Mouse (Mus musculus) embryonic facial prominence, embryonic 15.5 days (tissue): Measurements from ENCODE around the gene Rnf152. TPM values are rescaled to one million over a fixed set of nuclear protein-coding genes. Genes with fewer than 3 reads are reported as not detected.

Experiments
- ATAC-seq: fragments of 200-750 bp; cut with Nextera tagmentation; 2 replicates; pipeline ENCODE4 v1.8.0; 2017; ENCODE audit warnings: low read depth, moderate TSS enrichment; ENCODE audit not compliant: insufficient number of reproducible peaks, low FRiP score, low TSS enrichment
- H3K27ac ChIP-seq: fragments of 300-500 bp; sonication (generic); replicated peaks from 2 replicates; pipeline ENCODE4 v1.5.1; 2015; ENCODE audit warnings: mild to moderate bottlenecking, inconsistent platforms
- H3K27me3 ChIP-seq: fragments of 300-500 bp; sonication (generic); 2 replicates; pipeline ENCODE4 v1.6.1; 2015; ENCODE audit warnings: inconsistent platforms
- H3K36me3 ChIP-seq: fragments of 300-500 bp; sonication (generic); 2 replicates; pipeline ENCODE4 v1.6.1; 2015; ENCODE audit warnings: mild to moderate bottlenecking, inconsistent platforms
- H3K4me1 ChIP-seq: fragments of 300-500 bp; sonication (generic); 2 replicates; pipeline ENCODE4 v1.6.1; 2015; ENCODE audit warnings: inconsistent platforms
- H3K4me2 ChIP-seq: fragments of 300-500 bp; sonication (generic); replicated peaks from 2 replicates; pipeline ENCODE4 v1.6.1; 2015; ENCODE audit warnings: mild to moderate bottlenecking, inconsistent platforms
- H3K4me3 ChIP-seq: fragments of 300-500 bp; sonication (generic); replicated peaks from 2 replicates; pipeline ENCODE4 v1.5.1; 2015; ENCODE audit warnings: mild to moderate bottlenecking, inconsistent platforms
- H3K9ac ChIP-seq: fragments of 300-500 bp; sonication (generic); 2 replicates; pipeline ENCODE4 v1.6.1; 2015; ENCODE audit warnings: inconsistent platforms
- H3K9me3 ChIP-seq: fragments of 300-500 bp; sonication (generic); replicated peaks from 2 replicates; pipeline ENCODE4 v1.6.1; 2016; ENCODE audit warnings: inconsistent platforms
- WGBS: fragments of 180-500 bp; shearing (Covaris S2); methylation state at CpG from one replicate; pipeline ENCODE4 v1.1.7; 2015; 5-methylcytosine and 5-hydroxymethylcytosine counted together
- polyA plus RNA-seq: library from polyadenylated mRNA; unstranded; fragments of >200 nt; fragmentation: Nextera tagmentation; extraction: Ambion mirVana; gene quantifications from 2 replicates; pipeline ENCODE4 v1.2.1, GENCODE M21; 2015

The Rnf152 gene
- polyA plus RNA-seq, 1 experiment from 2014 or later = 1.3 TPM

- Histone ChIP-seq H3K9ac (no peak overlapping the region), H3K9me3 (no peaks in the 10 kb centered on the region), H3K27ac (no peak overlapping the region), H3K4me3 (no peak overlapping the region), H3K4me2 (no peak overlapping the region), H3K27me3 (no peaks in the 10 kb centered on the region), H3K4me1 (no peaks in the 10 kb centered on the region), H3K36me3 (no peaks in the 10 kb centered on the region)
- 81% methylated on average over 6 of the region's 6 CpGs for WGBS
- ATAC-seq = no peak
Observed at GRCm38 (mm10) chr1:105342305-105342704, 14.2 kb downstream of the Rnf152 start.

- no peak overlapping the region for H3K9ac ChIP-seq
- no peak overlapping the region for H3K4me2 ChIP-seq
- H3K27me3 ChIP-seq = no peaks in the 10 kb centered on the region
- H3K4me3 ChIP-seq = no peak overlapping the region
- no peaks in the 10 kb centered on the region for H3K4me1 ChIP-seq
- H3K9me3 ChIP-seq = no peaks in the 10 kb centered on the region
- H3K27ac ChIP-seq = no peak overlapping the region
- H3K36me3 ChIP-seq = no peaks in the 10 kb centered on the region
- ATAC-seq = no peak
Observed at GRCm38 (mm10) chr1:105340943-105341342, 15.6 kb downstream of the Rnf152 start.

DNA sequence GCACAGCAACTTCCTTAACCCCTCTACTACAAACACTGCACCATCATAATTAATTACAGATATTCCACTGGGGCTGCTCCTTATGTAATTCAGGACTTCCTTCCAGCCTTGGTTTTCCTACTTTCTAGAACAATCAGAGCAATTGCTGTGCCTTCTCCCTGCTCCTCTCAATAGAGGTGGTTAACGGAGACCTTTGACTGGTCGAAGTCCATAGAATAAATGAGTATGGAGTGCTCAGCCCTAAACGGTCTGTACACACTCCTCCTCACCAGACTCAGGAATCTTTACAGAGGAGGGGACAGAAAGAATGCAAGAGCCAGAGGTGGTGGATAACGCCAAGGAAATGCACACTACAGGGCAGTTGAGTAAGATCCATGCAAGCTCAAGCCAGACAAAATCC, 19.1 kb downstream of the Rnf152 start:
- ATAC-seq = no peak
- Histone ChIP-seq H3K9ac (no peak overlapping the region), H3K9me3 (no peaks in the 10 kb centered on the region), H3K27me3 (no peaks in the 10 kb centered on the region), H3K4me1 (no peaks in the 10 kb centered on the region), H3K36me3 (no peaks in the 10 kb centered on the region), H3K4me2 (no peak overlapping the region), H3K4me3 (no peak overlapping the region), H3K27ac (no peak overlapping the region)
- WGBS = 81% methylated on average over 4 of the region's 4 CpGs

DNA sequence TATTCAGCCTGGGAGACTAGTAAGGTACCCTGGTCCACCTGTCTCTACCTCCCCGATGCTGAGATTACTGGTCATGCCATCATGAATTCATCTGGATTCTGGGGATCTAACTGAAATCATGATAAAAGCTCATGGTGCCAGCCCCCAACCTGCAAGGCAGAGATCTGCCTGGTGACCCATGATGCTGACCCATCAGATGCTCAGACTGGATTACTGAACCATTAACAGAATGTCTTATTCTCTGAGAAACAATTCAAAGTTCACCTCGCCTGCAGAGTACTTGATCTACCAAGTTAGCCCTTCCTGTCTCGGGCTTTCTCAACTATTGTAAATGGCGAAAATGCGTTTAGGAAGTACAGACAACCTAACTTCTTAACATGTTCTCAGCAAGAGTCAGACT, 20.4 kb downstream of the Rnf152 start:
- no peaks in the 10 kb centered on the region for H3K4me1 ChIP-seq

DNA sequence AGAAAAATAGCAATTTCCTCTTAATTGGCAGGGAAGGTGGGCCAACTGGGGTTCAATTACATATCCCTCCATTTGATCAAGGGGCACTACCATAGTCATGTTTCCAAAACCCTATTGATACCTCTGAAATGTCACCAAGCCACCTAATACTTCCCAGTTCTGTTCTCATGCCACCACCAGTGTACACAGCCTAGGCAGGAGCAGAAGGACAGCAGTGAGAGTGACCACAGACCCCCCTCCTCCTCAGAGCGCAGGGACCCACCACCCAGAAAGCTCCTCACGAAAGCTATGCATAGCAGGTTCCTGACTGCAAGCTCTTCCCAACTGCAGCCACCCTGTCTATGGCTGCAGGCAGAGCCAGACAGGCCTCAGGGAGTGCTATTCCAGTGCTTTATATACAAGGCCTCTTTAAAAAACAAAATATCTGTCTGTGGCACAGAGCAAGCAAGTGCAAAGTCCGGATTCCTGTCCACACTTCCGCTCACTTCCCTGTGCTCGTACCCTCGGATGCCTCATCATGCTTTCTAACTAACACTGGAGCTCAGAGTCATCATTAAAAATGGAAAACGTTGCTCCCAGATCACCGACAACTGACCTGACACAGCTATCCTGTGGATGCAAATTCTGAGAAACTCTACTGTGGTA, 24.3 kb downstream of the Rnf152 start:
- Histone ChIP-seq H3K36me3 (no peaks in the 10 kb centered on the region), H3K27me3 (no peaks in the 10 kb centered on the region), H3K27ac (no peak overlapping the region), H3K9ac (no peak overlapping the region), H3K9me3 (no peaks in the 10 kb centered on the region), H3K4me1 (no peaks in the 10 kb centered on the region), H3K4me3 (no peak overlapping the region), H3K4me2 (no peak overlapping the region)
- 90% methylated on average over 8 of the region's 8 CpGs for WGBS
- ATAC-seq = no peak

More for the DNA sequence above, 20.4 kb downstream of the Rnf152 start:
- H3K9ac ChIP-seq = no peak overlapping the region
- H3K9me3 ChIP-seq = no peaks in the 10 kb centered on the region
- H3K27me3 ChIP-seq = no peaks in the 10 kb centered on the region
- 92% methylated on average over 5 of the region's 5 CpGs for WGBS
- H3K4me2 ChIP-seq = no peak overlapping the region
- no peak overlapping the region for H3K27ac ChIP-seq
- H3K4me3 ChIP-seq = no peak overlapping the region
- ATAC-seq = no peak
- H3K36me3 ChIP-seq = no peaks in the 10 kb centered on the region

- H3K27ac ChIP-seq = no peak overlapping the region
- 51% methylated on average over 5 of the region's 5 CpGs for WGBS
- ATAC-seq = no peak
- H3K4me1 ChIP-seq = no peaks in the 10 kb centered on the region
- no peak overlapping the region for H3K4me3 ChIP-seq
- H3K9me3 ChIP-seq = no peaks in the 10 kb centered on the region
- no peak overlapping the region for H3K4me2 ChIP-seq
- no peaks in the 10 kb centered on the region for H3K36me3 ChIP-seq
- no peaks in the 10 kb centered on the region for H3K27me3 ChIP-seq
- H3K9ac ChIP-seq = no peak overlapping the region
Observed at GRCm38 (mm10) chr1:105331605-105332004, 24.9 kb downstream of the Rnf152 start.

GRCm38 (mm10) chr1:105330581-105331320, 25.8 kb downstream of the Rnf152 start:
- no peak for ATAC-seq
- Histone ChIP-seq H3K4me3 (no peak overlapping the region), H3K4me2 (no peak overlapping the region), H3K9ac (no peak overlapping the region), H3K27ac (no peak overlapping the region), H3K27me3 (no peaks in the 10 kb centered on the region), H3K4me1 (no peaks in the 10 kb centered on the region), H3K9me3 (no peaks in the 10 kb centered on the region), H3K36me3 (no peaks in the 10 kb centered on the region)
- WGBS = 71% methylated on average over 5 of the region's 5 CpGs

- Histone ChIP-seq H3K9ac (no peak overlapping the region), H3K4me3 (no peak overlapping the region), H3K4me2 (no peak overlapping the region), H3K4me1 (no peaks in the 10 kb centered on the region), H3K27me3 (no peaks in the 10 kb centered on the region), H3K36me3 (no peaks in the 10 kb centered on the region), H3K9me3 (no peaks in the 10 kb centered on the region), H3K27ac (no peak overlapping the region)
- WGBS = 92% methylated on average over 1 of the region's 1 CpGs
- no peak for ATAC-seq
Observed at GRCm38 (mm10) chr1:105327789-105328188, 28.7 kb downstream of the Rnf152 start.

DNA sequence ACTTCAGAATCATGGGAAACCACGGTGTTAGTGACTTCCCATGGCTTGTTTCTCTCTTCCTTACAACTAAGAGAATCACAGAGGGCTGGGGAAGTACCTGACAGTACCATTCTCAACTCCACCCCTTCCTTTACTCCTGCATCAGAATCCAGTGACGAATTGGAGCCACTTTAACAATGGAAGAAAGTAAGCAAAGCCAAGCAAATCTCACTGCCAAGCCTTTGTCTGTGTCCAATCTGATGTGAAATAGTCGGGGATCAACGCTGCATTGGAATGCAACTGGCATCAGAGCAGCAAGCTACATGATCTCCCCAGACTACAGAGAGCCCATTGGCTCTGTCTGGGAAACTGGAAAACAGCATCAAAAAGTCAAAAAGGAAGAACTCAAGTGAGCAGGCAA, 31.9 kb downstream of the Rnf152 start:
- H3K9me3 ChIP-seq = no peaks in the 10 kb centered on the region
- H3K9ac ChIP-seq = no peak overlapping the region
- H3K4me1 ChIP-seq = no peaks in the 10 kb centered on the region
- H3K36me3 ChIP-seq = no peaks in the 10 kb centered on the region
- H3K27me3 ChIP-seq = no peaks in the 10 kb centered on the region
- H3K27ac ChIP-seq = no peak overlapping the region
- 49% methylated on average over 4 of the region's 4 CpGs for WGBS
- no peak for ATAC-seq
- H3K4me3 ChIP-seq = no peak overlapping the region
- no peak overlapping the region for H3K4me2 ChIP-seq

- H3K27ac ChIP-seq = no peak overlapping the region
- 78% methylated on average over 3 of the region's 3 CpGs for WGBS
- H3K4me2 ChIP-seq = no peak overlapping the region
- H3K4me1 ChIP-seq = peaks cover 11% of the 10 kb centered on the region
- no peak overlapping the region for H3K9ac ChIP-seq
- H3K27me3 ChIP-seq = no peaks in the 10 kb centered on the region
- H3K9me3 ChIP-seq = no peaks in the 10 kb centered on the region
- H3K4me3 ChIP-seq = no peak overlapping the region
- ATAC-seq = no peak
- no peaks in the 10 kb centered on the region for H3K36me3 ChIP-seq
Observed at GRCm38 (mm10) chr1:105314010-105314800, 42.3 kb downstream of the Rnf152 start.

DNA sequence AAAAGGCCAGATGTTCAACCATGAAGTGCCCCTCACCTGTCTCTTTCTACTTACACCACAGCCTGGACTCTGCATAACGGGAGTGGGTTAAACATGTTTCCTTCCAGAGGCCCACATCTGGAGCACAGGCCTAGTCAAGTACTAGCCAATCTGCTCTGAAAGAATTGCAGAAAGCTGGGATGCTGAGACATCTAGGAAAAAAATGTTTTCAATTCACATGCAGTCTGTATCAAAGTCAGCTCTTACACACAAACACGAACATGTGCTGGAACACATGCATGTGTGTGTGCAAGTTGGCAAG, 44.0 kb downstream of the Rnf152 start:
- 41% methylated on average over 2 of the region's 2 CpGs for WGBS
- peak overlapping the region; percentile 80 for H3K27ac ChIP-seq
- ATAC-seq = peak; percentile 87
- no peaks in the 10 kb centered on the region for H3K36me3 ChIP-seq
- H3K4me1 ChIP-seq = peaks cover 11% of the 10 kb centered on the region
- no peaks in the 10 kb centered on the region for H3K27me3 ChIP-seq
- H3K9ac ChIP-seq = no peak overlapping the region
- H3K9me3 ChIP-seq = no peaks in the 10 kb centered on the region
- no peak overlapping the region for H3K4me2 ChIP-seq
- H3K4me3 ChIP-seq = no peak overlapping the region
